Mouse (Mus musculus) cerebellum, adult 2 months (tissue): Measurements from ENCODE around the gene Gm43518. TPM values are rescaled to one million over a fixed set of nuclear protein-coding genes. Genes with fewer than 3 reads are reported as not detected.

Experiments
- DNase-seq, 2 experiments: peaks; one replicate each; pipeline ENCODE4 v3.0.0; 2021
- H3K27ac ChIP-seq: fragments of 200-500 bp; 2 replicates; pipeline ENCODE4 v1.5.1; 2012; ENCODE audit warnings: low read length, control low read depth, inconsistent platforms; ENCODE audit not compliant: insufficient read depth
- H3K27me3 ChIP-seq: fragments of 200-500 bp; 2 replicates; pipeline ENCODE4 v1.6.1; 2012; ENCODE audit warnings: inconsistent platforms, mild to moderate bottlenecking, low read length, moderate library complexity; ENCODE audit not compliant: control insufficient read depth, insufficient read depth
- H3K4me1 ChIP-seq: fragments of 200-500 bp; 2 replicates; pipeline ENCODE4 v1.6.1; 2011; ENCODE audit warnings: low read length; ENCODE audit not compliant: control insufficient read depth, insufficient read depth
- H3K4me3 ChIP-seq: fragments of 200-500 bp; replicated peaks from 2 replicates; pipeline ENCODE3; 2011; ENCODE audit warnings: mild to moderate bottlenecking, low read depth, low read length, control low read depth; ENCODE audit not compliant: insufficient read depth
- CTCF ChIP-seq: fragments of 200-500 bp; IDR thresholded peaks from 2 replicates; pipeline ENCODE4 v1.5.1; 2011; ENCODE audit warnings: low read depth, mild to moderate bottlenecking, control low read depth, low read length, moderate library complexity, borderline replicate concordance; ENCODE audit not compliant: insufficient read depth
- POLR2A ChIP-seq: fragments of 200-500 bp; IDR thresholded peaks from 2 replicates; pipeline ENCODE4 v1.6.1; 2011; ENCODE audit warnings: low read length, control low read depth, borderline replicate concordance; ENCODE audit not compliant: insufficient read depth
- WGBS: fragments of 180-500 bp; shearing (Covaris S2); methylation state at CpG from one replicate; pipeline ENCODE4 v1.1.7; 2018; 5-methylcytosine and 5-hydroxymethylcytosine counted together
- polyA plus RNA-seq: library from polyadenylated mRNA; depleted of rRNA; stranded (reverse); fragments of >200 nt; gene quantifications from 2 replicates; pipeline ENCODE4 v1.2.3, GENCODE M21; 2012; rRNA removed

Gene Gm43518
- 0.67 and 1.5 TPM in 2 replicates for polyA plus RNA-seq

DNA sequence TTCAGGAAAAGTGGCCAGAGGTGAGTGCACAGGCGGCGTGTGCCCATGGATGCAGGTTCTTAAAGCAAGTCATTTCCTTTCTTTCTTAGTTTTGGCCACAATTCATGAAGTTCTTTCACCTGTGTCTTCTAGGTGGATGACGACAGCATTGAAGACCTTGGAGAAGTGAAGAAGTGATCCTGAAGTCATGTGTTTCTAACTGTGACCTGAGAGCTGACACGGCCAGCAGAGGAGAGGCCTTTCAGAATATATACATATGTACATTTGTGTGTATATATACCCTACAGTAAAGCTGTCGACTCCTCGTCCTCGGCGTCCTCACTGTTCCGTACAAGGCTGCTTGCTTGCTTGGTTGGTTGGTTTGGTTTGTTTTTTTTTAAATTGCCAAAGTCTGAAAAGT lies at the start of gene Gm43518:
Gene Gm43518, plus strand, starts transcription at position 301 of the 400 bp plus-strand sequence.
- TF ChIP-seq CTCF (no peak), POLR2A (no peak)

DNA sequence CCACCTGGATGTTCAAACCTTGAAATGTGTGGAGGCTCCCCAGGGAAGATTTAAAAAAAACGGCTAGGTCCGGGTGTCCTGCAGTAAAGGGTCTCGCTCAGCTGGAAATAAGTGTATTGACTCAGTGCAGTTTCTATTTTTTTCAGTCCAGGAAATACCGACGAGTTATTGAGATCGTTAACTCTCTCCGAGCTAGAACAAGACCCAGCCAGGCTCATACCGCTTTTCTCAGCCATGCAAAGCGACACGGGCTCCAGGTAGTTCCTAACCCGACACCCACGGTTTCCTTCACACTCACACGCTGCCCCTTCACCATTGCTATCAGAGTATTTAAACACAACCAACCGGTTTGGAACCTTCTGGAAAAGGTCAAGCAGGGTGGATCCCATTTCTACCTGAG lies 49.2 kb upstream of the Gm43518 start:
- no peak for DNase-seq

More for the DNA sequence above, at the start of gene Gm43518:
- 93% methylated on average over 9 of the region's 9 CpGs for WGBS
- no peak within 1 kb of the TSS for H3K27ac ChIP-seq
- H3K4me3 ChIP-seq, result no peak within 1 kb of the TSS
- H3K27me3 ChIP-seq, result no peaks in the 10 kb centered on the region
- DNase-seq, result no peak
- H3K4me1 ChIP-seq, result no peaks in the 10 kb centered on the region

DNA sequence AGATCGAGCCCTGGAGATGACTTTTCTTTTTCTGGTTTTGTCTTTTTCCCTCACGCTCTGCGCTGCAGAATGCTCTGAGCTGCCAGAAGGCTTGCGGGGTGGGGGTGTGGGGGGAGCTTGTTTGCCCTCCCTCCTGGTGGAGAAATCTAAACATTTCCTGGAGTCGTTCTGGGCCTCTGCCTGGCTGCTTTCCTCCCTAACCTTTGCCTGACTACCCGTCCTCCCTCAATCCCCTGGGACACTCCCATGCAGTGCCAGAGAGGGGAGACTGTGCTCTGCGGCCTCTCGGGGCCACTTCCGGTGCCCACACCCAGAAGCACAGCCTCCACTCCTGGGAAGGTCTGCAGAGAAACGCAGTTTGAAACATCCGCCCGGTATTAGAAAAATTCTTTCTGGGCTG lies 47.3 kb upstream of the Gm43518 start, which contains the start of gene Hcar1:
Gene Hcar1, minus strand, starts transcription at position 93 of the 400 bp plus-strand sequence.
- H3K27ac ChIP-seq, result no peak within 1 kb of the TSS
- WGBS, result 63% methylated on average over 12 of the region's 12 CpGs
- no peaks in the 10 kb centered on the region for H3K27me3 ChIP-seq
- H3K4me1 ChIP-seq, result no peaks in the 10 kb centered on the region
- no peak within 1 kb of the TSS for H3K4me3 ChIP-seq
- DNase-seq, result no peak
- TF ChIP-seq CTCF, result no peak
- no peak for TF ChIP-seq POLR2A

More for the DNA sequence above, 49.2 kb upstream of the Gm43518 start:
- WGBS, result 72% methylated on average over 14 of the region's 14 CpGs
- Histone ChIP-seq H3K4me3 (no peak overlapping the region), H3K4me1 (no peaks in the 10 kb centered on the region), H3K27me3 (no peaks in the 10 kb centered on the region), H3K27ac (no peak overlapping the region)
- no peak for TF ChIP-seq CTCF
- TF ChIP-seq POLR2A, result no peak

DNA sequence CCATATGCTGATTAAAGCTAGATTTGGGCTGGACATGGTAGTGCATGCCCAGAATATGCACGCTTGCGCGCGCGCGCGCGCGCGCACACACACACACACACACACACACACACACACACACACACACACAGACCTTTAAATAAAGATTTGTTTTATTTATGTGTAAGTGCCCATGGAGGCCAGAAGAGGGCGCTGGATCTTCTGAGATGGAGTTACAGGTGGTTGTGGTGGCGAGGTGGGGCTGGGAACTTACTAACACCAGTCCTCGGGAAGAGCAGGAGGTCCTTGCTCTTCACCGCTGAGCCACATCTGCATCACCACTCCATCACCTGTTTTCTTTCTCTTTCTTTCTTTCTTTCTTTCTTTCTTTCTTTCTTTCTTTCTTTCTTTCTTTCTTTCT lies 46.4 kb upstream of the Gm43518 start:
- WGBS, result 81% methylated on average over 14 of the region's 14 CpGs
- H3K4me1 ChIP-seq, result no peaks in the 10 kb centered on the region

DNA sequence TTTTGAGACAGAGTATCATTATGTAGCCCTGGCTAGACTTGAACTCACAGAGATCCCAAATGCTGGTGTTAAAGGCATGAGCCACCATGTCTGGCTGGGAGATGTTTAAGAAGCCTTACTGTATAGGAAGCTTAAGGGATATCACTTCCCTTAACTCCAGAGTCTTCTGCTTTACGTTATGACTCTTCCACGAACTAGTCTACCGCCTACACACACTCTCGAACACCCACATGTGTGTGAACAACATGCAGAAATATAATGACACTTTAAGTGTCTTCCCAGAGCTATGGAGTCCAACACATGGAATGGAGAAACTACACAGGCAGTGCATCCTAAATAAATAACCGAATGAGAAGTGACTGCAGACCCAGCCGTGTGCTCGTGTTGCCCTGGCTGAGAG lies 43.3 kb upstream of the Gm43518 start:
- 79% methylated on average over 7 of the region's 7 CpGs for WGBS
- Histone ChIP-seq H3K4me1 (no peaks in the 10 kb centered on the region), H3K27ac (no peak overlapping the region), H3K4me3 (no peak overlapping the region), H3K27me3 (no peaks in the 10 kb centered on the region)
- TF ChIP-seq POLR2A (no peak), CTCF (no peak)
- no peak for DNase-seq

More for the DNA sequence above, 46.4 kb upstream of the Gm43518 start:
- no peak for TF ChIP-seq POLR2A
- TF ChIP-seq CTCF, result no peak
- no peak for DNase-seq
- H3K27ac ChIP-seq, result no peak overlapping the region
- no peaks in the 10 kb centered on the region for H3K27me3 ChIP-seq
- no peak overlapping the region for H3K4me3 ChIP-seq

DNA sequence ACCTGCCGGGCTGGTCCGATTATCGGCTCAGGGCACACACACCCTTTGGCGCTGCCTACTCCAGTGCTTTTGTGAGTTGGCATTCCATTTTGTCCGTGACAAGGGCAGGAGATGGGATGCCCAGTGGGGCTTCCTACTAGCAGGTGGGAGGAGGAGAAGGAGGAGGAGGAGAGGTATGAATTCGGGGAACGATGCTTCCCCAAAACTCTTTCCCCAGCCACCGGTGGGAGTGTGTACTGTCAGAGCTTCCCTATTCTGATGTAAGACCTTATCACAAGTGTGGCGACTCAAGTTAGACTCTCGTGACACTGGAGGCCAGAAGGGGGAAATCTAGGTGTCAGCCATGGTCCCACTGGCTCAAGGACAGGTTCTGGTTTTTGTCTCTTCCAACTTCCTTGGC lies 42.9 kb upstream of the Gm43518 start:
- Histone ChIP-seq H3K4me1 (no peaks in the 10 kb centered on the region), H3K4me3 (no peak overlapping the region), H3K27me3 (no peaks in the 10 kb centered on the region), H3K27ac (no peak overlapping the region)
- TF ChIP-seq CTCF (no peak), POLR2A (no peak)
- WGBS, result 61% methylated on average over 10 of the region's 10 CpGs
- no peak for DNase-seq

DNA sequence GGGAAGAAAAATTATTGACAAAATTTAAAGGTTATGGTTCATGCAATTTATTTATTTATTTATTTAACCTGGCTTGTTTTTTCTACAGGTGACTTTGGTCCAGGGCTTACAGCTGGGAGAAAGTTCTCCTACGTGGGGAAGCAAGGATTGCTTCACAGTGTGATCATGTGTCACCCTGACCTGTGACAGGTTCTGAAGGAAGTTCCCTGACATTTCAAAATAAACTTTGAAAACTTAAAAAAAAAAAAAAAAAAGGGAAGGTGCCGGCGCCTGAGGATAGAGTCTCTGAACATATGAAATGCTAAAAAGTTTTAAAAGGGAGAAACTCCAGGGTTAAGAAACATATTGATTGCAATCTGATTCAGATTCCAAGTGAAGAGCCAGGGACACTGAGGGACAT lies 40.9 kb upstream of the Gm43518 start:
- WGBS, result 81% methylated on average over 3 of the region's 3 CpGs
- no peak for DNase-seq
- H3K4me1 ChIP-seq, result no peaks in the 10 kb centered on the region; the same call in 1 of the 2 replicates
- no peak overlapping the region for H3K4me3 ChIP-seq
- H3K27me3 ChIP-seq, result no peaks in the 10 kb centered on the region
- H3K27ac ChIP-seq, result no peak overlapping the region
- TF ChIP-seq POLR2A, result no peak
- TF ChIP-seq CTCF, result no peak

DNA sequence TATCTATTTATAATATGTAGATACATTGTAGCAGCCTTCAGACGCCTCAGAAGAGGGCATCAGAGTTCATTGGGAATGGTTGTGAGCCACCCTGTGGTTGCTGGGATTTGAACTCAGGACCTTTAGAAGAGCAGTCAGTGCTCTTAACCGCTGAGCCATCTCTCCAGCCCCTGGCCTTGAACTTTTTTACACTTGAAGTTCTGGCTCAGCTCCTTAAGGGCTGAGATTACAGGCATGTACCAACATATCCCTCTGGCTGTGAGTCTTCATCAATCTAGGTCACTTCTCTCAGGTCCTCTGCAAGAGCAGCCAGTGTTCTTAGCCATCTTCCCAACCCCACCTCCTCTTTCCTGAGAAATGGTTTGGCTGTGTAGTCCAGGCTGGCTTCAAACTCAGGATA lies 36.9 kb upstream of the Gm43518 start:
- Histone ChIP-seq H3K4me1 (peaks cover 2% of the 10 kb centered on the region; the same call in 1 of the 2 replicates), H3K27ac (no peak overlapping the region), H3K27me3 (no peaks in the 10 kb centered on the region), H3K4me3 (no peak overlapping the region)
- TF ChIP-seq POLR2A (no peak), CTCF (no peak)
- no peak for DNase-seq
- 75% methylated on average over 2 of the region's 2 CpGs for WGBS
